Mouse (Mus musculus) urinary bladder, adult 18-20 months (tissue): ENCODE data around the gene Pfkfb3.

ENCODE experiments used
- DNase-seq, 2 experiments: peaks; one replicate each; pipeline ENCODE4 v3.0.0; 2022; ENCODE audit warnings: low spot score in 2 of 2, mixed read lengths in 2 of 2

Pfkfb3 gene

DNA sequence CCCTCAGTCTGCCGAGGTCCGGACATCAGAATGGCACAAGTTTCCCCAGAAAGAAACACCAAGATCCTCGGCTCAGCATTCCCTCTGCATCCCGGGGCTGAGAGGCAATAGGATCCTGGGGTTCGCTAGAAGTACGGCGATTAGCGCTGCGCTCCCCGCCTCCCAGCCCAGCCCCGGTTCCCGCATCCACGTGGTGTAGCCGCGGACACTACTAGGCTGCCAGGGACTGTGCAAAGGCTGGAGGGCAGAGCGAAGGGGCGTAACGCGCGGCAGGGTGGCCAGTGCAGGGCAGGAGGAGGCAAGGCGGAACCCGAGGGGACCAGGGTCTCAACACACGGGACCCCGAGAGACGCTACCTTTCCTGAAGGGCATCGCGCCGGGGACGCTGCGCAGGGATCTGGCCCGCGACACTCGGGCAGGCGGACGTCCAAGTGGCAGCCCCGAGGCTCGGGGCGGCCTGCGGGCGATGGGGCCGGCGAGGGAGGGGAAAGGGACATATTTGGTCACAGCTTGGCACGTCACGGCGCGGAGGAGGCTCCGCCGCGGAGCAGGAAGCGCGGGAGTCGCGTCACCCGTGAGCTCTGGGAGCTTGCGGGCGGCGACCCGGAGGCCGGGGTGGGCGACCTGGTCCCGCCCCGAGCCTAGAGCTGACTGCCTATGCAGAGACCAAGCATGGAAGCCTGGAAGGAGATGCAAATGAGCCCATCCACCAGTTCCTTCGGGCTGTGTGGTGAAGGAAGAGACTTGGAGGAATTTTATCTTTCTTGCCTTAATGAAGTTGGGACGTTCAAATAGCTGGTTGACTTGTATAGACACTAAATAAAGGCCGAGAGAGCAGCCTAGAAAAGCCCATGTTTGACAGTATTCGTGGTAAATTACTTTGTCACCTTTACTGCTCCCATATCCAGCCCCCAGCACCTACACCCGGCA lies at the start of gene Pfkfb3:
Pfkfb3 (minus strand) TSS at position 607 of the 930 bp plus-strand sequence.
- DNase-seq, result peak; percentile 51 to 65

GRCm38 (mm10) chr2:11602506-11603489 lies 48.9 kb upstream of the Pfkfb3 start:
- DNase-seq, result peak; percentile 90 to 91

DNA sequence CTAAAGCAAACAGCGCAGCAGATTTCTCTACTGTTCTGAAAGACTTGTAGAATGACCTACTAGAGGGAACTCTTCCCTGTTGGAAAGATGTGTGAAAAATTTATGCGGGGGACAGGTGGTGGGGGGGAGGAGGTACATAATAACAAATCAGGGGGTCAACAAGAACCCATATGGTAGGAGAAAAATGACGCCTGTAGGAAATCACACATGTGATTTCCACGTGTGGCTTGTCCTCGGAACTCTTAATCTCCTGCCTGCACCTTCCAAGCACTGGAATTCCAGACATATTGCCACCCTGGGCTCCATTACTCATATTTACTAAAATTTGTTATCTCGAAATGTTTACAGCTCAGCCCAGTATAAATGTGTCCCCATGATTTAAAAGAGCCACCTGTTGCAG lies 47.9 kb upstream of the Pfkfb3 start:
- DNase-seq, result no peak

- DNase-seq, result no peak
Observed at GRCm38 (mm10) chr2:11597906-11598305, 44.0 kb upstream of the Pfkfb3 start.

DNA sequence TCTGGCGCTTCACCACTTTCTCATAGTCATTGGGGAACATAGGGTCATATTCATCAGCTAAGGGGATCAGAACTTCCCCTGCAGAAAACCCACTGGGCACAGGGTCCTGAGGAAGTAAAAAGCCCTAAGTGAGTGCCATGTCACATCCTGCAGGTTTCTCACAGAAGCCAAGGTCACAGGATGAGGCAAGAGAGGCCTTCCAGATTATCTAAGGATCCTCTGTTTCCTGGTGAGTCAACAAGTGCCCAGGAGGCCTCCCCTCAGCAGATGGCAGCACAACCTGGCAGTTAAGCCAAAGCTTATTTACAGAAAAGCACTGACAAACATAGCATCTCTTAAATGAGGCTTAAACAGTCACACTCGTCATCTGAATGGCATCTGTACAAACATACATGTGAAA lies 42.8 kb upstream of the Pfkfb3 start:
- DNase-seq, result no peak

DNA sequence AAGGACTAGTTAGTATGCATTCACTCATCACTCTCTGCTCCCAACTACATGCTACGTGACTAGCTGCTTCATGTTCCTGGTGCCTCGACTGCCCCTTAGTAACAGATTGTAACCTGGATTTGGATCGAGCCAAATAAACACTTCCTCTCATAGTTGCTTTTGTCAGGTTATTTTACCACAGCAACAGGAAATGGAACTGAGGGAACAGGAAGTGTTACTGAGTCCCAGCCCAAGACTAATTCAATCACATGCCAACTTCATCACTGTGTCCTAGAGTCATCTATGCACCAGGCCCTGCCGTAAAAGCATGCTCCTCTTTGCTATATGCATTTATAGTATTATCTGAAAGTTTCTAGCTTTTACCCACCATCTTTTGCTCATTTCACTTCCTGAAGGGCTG lies 34.1 kb upstream of the Pfkfb3 start:
- DNase-seq, result no peak

DNA sequence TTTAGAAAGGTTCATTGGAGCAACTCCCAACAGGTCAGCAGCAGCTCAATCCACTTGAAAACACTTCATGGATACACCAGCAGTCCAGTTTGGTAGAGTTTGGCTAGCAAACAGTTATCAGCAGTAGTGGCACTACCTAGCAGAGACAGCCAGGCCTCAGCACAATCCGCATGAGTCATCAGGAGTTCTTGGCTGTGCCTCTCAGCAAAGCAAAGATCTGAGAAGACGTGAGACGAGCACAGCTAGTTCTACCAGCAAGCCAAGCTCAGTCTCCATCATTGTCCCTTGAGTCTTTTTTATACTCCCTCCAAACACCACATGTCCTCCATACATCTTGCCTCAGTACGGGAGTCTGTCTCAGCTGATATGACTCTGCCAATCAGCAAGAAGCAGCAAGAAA lies 25.5 kb upstream of the Pfkfb3 start:
- no peak for DNase-seq

DNA sequence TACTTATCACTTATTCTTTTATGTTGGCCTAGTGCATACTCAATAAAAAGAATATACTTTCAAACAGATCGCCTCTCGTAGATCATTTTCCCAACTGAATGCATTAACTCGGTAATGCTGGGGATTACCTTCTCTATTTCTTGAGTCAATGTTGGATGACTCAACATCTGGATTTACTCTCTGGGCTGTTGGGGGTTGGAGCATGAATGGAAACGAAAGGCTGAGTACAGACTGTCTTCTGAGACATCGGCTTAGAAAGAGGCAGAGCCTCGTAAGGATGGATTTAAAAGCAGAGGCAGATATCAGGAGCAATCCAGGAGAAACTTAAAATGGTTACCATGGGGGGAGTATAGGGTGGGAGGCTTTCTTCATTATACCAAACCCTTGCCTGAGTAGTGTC lies 24.3 kb upstream of the Pfkfb3 start:
- DNase-seq, result no peak

- no peak for DNase-seq
Observed at GRCm38 (mm10) chr2:11573684-11574083, 19.8 kb upstream of the Pfkfb3 start.

- DNase-seq, result no peak
Observed at GRCm38 (mm10) chr2:11571004-11571535, 17.2 kb upstream of the Pfkfb3 start.

DNA sequence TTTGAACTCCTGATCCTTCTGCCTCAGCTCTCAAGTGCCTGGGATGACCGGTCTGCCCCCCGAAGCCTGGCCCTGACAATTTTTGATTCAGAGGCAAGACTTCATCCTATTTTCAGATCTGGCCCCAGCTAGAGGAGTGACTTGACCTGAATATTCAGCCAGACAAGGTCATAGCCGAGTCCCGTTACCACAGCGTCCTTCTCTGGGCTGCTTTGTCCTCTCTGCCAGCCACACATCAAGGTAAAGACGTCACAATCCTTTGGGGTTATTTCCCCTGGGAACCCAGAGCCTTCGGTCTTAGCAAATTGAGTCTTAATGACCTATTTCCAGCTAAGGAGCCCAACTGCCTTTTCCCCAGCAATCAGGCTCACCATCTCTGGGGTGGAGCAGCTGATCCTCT lies 14.6 kb upstream of the Pfkfb3 start:
- DNase-seq, result no peak

DNA sequence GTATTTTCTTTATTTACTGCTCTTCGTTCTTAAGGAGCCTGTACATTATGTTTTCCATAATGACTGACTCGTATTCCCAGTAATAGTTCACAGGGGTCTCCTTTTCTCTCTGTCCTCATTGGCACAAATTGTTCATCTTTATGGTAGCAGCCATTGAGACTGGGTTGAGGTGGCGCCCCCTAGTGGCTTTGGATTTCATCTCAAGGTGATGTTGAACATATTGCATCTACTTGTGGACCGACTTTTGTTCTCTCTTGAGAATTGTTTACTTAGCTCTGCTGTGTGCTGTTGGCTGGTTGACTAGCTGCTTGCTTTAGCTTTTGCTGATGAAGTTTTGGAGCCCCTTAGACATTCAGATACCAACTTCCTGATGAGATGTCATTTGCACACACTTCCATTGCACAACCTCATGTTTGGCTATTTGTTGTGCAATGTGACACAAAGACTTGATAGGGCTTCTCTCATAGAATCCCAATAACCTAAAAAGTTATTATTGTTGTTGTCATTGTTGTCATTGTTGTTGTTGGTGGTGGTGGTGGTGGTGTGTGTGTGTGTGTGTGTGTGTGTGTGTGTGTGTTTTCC lies 14.0 kb upstream of the Pfkfb3 start:
- no peak for DNase-seq

GRCm38 (mm10) chr2:11566898-11567297 lies 13.0 kb upstream of the Pfkfb3 start:
- no peak for DNase-seq

DNA sequence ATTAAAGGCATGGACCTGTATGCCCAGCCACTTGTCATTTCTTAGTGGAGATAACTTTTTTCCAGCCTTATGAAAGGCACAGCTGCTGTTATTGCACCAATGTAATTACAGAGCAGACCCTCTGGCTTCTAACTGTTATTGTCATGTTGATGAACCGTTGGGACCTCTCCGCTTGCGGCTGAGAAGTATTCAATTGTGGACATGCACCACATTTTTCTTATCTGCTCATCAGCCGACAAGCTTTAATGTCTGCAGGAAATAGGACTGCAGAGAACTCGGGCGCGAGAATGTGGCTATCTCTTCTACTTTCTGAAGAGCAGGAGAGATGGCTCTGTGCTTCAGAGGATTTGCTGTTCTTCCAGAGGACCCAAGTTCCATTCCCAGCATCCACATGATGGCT lies 12.4 kb upstream of the Pfkfb3 start:
- no peak for DNase-seq

DNA sequence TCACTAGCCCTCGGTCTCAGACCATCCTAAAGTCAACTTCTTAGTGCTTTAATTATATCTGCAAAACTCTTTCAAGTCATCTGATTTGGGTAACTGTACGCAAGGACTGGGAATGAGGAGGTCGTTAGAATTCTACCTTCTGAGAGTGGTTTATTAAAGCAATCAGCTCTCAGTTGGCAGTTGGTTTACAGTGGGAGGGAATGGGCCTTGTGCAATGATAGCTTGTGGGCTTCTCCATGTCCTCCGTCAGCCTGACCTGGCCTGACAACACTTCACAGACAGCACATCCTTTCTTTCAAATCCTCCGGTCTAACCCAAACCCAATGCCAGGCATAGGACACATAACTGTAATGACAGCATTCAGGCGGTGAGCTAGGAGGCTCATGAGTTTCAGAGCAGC lies 10.9 kb upstream of the Pfkfb3 start:
- DNase-seq, result no peak

DNA sequence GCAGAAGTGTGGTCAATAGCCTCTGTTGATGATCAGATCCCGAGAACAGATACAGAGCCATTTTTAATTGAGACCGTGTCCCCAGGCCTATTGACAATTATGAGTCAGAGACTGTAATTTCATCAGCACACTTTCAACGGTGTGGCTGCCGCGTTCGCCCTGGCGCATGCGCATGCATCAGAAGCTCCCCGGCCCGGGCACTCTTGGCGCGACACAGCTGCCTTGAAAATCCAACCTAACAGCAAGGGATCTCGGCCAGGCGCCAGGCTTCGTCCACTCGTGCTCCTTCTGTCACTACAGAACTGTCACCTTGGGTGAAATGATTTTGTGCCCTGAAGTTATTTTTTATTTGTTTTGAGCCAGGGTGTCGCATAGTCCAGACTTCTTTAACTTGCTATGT lies 9.4 kb upstream of the Pfkfb3 start:
- no peak for DNase-seq

DNA sequence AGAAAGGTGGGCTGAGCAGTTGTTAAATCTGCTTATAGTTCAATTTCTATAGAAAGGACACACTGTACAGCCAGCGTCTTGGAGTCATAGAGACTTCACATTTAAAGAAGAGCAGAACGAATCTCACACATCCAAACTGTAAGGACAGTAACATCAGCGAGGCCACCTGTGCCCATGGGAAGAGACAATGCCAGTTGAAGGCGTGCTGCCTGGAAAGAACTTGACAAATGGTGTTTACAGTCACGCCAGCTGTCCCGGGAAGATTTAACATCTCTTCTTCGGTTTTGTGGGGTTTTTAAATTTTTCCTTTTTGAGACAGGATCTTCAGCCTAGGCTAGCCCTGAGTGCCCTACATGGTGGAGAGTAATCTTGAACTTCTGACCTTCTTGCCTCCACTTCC lies 4.8 kb upstream of the Pfkfb3 start:
- DNase-seq, result no peak

DNA sequence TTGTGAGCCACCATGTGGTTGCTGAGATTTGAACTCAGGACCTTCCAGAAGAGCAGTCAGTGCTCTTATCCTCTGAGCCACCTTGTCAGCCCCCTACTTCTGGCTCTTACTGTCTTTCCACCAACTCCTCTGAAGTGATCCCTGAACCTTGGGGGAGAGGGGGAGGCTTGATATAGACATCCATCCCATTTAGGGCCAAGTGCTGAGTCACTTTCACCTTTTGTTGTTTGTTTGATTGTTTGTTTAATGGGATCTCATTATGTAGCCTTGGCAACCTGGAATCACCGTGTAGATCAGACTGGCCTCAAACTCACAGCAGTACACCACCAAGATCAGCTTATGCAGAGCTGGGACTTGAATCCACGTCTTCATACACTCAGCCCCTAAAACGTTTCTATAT lies 3.4 kb upstream of the Pfkfb3 start:
- no peak for DNase-seq

DNA sequence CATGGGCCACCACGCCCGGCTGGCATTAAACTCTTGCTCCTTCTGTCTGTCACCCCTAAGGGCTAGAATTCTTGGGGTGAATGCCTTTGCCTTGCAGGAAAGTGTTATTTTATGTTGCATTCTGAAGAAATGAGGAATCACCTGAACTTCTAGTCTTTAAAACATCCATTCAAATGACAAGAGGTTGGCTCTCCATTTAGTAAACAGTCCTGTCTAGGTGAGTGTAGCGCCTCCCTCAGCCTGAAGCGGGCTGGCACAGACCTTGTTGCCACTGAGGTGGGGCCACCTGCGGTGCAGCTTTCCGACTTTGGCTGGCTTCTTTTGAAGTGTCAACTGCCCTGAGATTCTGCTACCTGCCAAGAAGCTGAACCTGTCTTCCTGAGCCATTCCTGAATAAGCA lies 1.4 kb upstream of the Pfkfb3 start:
- DNase-seq, result no peak

DNA sequence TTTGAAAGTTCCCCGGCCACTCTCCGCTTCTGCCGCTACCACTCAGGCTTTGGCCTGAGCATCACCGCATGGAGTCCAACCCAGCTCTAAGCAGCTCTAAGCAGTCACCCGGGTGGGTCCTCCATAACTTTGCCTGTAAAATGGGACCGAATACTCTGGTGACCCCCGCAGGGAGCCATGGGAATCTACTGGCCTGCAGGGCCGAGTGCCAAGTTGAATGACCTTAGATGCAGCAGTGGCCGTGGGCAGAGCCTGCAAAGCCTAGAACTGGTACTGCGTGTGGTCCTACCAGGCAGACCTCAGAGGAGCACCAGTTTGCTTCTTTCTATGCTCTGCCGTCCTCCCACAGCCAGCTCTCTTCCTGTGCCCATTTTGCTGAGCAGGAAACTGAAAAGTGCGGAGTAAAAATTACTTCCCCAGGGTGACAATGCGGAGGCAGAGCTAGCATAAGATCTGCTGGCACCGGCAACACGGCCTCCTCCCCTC lies 868 bp downstream of the Pfkfb3 start:
- DNase-seq, result no peak

DNA sequence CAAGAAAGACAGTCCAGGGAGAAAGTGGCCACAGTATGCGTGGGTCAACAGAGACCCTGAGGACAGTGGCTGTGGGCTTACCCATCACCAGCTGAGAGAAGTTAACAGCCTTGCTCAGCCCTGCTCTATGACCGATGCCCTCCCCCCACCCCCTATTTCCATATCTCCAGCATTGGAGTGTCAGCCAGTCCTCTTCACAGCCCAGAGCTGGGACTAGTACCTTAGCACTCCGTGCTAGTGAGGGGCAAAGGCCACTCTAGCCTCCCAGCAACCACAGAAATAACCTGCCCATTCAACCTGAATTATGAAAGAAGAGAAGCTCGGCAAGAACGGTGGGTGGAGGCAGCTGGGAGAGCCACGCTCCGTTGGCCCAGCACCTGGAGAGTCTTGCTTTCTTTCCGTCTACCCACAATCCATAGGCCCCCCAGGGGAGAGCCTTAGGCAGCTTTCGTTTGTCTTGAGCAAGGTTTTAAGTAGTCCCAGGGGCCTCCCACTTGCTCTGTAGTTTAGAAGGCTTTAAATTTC lies 1.5 kb downstream of the Pfkfb3 start:
- no peak for DNase-seq
